Mouse (Mus musculus) embryonic facial prominence, embryonic 14.5 days (tissue): Measurements from ENCODE around the gene Gldn. TPM values are rescaled to one million over a fixed set of nuclear protein-coding genes. Genes with fewer than 3 reads are reported as not detected.

ENCODE experiments used
- ATAC-seq: fragments of 200-750 bp; cut with Nextera tagmentation; 2 replicates; pipeline ENCODE4 v1.8.0; 2017; ENCODE audit warnings: low read depth, moderate number of reproducible peaks, moderate TSS enrichment
- DNase-seq: peaks from one replicate; pipeline ENCODE4 v3.0.0-alpha.2; 2015; ENCODE audit warnings: low spot score
- H3K27ac ChIP-seq: fragments of 300-500 bp; sonication (generic); replicated peaks from 2 replicates; pipeline ENCODE4 v1.5.1; 2014; ENCODE audit warnings: low read depth, mild to moderate bottlenecking, low read length, moderate library complexity
- H3K27me3 ChIP-seq: fragments of 300-500 bp; sonication (generic); replicated peaks from 2 replicates; pipeline ENCODE4 v1.6.1; 2014; ENCODE audit warnings: low read length; ENCODE audit not compliant: control insufficient read depth, insufficient read depth
- H3K36me3 ChIP-seq: fragments of 300-500 bp; sonication (generic); 2 replicates; pipeline ENCODE4 v1.6.1; 2014; ENCODE audit warnings: low read length, mixed read lengths; ENCODE audit not compliant: control insufficient read depth, insufficient read depth
- H3K4me1 ChIP-seq: fragments of 300-500 bp; sonication (generic); 2 replicates; pipeline ENCODE4 v1.6.1; 2014; ENCODE audit warnings: antibody characterized with exemption, low read length; ENCODE audit not compliant: control insufficient read depth, insufficient read depth
- H3K4me2 ChIP-seq: fragments of 300-500 bp; sonication (generic); 2 replicates; pipeline ENCODE4 v1.6.1; 2014; ENCODE audit warnings: low read depth, mild to moderate bottlenecking, low read length, moderate library complexity, mixed read lengths
- H3K4me3 ChIP-seq: fragments of 300-500 bp; sonication (generic); 2 replicates; pipeline ENCODE4 v1.5.1; 2014; ENCODE audit warnings: low read depth, mild to moderate bottlenecking, low read length
- H3K9ac ChIP-seq: fragments of 300-500 bp; sonication (generic); 2 replicates; pipeline ENCODE4 v1.6.1; 2014; ENCODE audit warnings: low read depth, mild to moderate bottlenecking, low read length, moderate library complexity, mixed read lengths
- H3K9me3 ChIP-seq: fragments of 300-500 bp; sonication (generic); 2 replicates; pipeline ENCODE4 v1.6.1; 2016; ENCODE audit warnings: low read length; ENCODE audit not compliant: control insufficient read depth
- WGBS: fragments of 180-500 bp; shearing (Covaris S2); extraction: QIAGEN DNeasy Blood & Tissue Kit; methylation state at CpG from one replicate; pipeline ENCODE4 v1.1.7; 2014; 5-methylcytosine and 5-hydroxymethylcytosine counted together
- polyA plus RNA-seq: library from polyadenylated mRNA; unstranded; fragments of >200 nt; fragmentation: Nextera tagmentation; extraction: Ambion mirVana; gene quantifications from 2 replicates; pipeline ENCODE4 v1.2.1, GENCODE M21; 2014

The Gldn gene
- polyA plus RNA-seq, 1 experiment from 2014 or later: 0.72 TPM

GRCm38 (mm10) chr9:54335582-54335981, 49.3 kb downstream of the Gldn start:
- Histone ChIP-seq H3K9me3 (no peaks in the 10 kb centered on the region), H3K9ac (no peak overlapping the region), H3K4me1 (no peaks in the 10 kb centered on the region), H3K4me2 (no peak overlapping the region), H3K36me3 (no peaks in the 10 kb centered on the region), H3K4me3 (no peak overlapping the region), H3K27ac (no peak overlapping the region), H3K27me3 (no peaks in the 10 kb centered on the region)
- DNase-seq: no peak
- no peak for ATAC-seq
- WGBS: 86% methylated on average over 12 of the region's 12 CpGs

- Histone ChIP-seq H3K36me3 (no peaks in the 10 kb centered on the region), H3K4me1 (no peaks in the 10 kb centered on the region), H3K4me3 (no peak overlapping the region), H3K9me3 (no peaks in the 10 kb centered on the region), H3K27me3 (no peaks in the 10 kb centered on the region), H3K9ac (no peak overlapping the region), H3K4me2 (no peak overlapping the region), H3K27ac (no peak overlapping the region)
- DNase-seq: peak; percentile 67
- ATAC-seq: no peak
- WGBS: 51% methylated on average over 6 of the region's 6 CpGs
Observed at GRCm38 (mm10) chr9:54336532-54337144, 50.4 kb downstream of the Gldn start.

GRCm38 (mm10) chr9:54342026-54342425, 55.7 kb downstream of the Gldn start:
- no peak overlapping the region for H3K4me2 ChIP-seq
- whole genome bisulfite sequencing: 63% methylated on average over 7 of the region's 7 CpGs
- ATAC-seq (no peak), DNase-seq (no peak)
- H3K27me3 ChIP-seq: no peaks in the 10 kb centered on the region
- no peaks in the 10 kb centered on the region for H3K4me1 ChIP-seq
- no peak overlapping the region for H3K27ac ChIP-seq
- no peak overlapping the region for H3K9ac ChIP-seq
- no peaks in the 10 kb centered on the region for H3K9me3 ChIP-seq
- no peaks in the 10 kb centered on the region for H3K36me3 ChIP-seq
- no peak overlapping the region for H3K4me3 ChIP-seq

- WGBS: 95% methylated on average over 5 of the region's 8 CpGs
- Histone ChIP-seq H3K9ac (no peak overlapping the region), H3K27me3 (no peaks in the 10 kb centered on the region), H3K4me1 (no peaks in the 10 kb centered on the region), H3K27ac (no peak overlapping the region), H3K4me2 (no peak overlapping the region), H3K9me3 (no peaks in the 10 kb centered on the region), H3K4me3 (no peak overlapping the region), H3K36me3 (no peaks in the 10 kb centered on the region)
- ATAC-seq (no peak), DNase-seq (no peak)
Observed at GRCm38 (mm10) chr9:54356756-54357155, 70.5 kb downstream of the Gldn start.

Other genes with a start within 250 kb of the Gldn start
- 0.93 and 1.1 TPM in 2 replicates for gene Tnfaip8l3, start 218.1 kb upstream of the Gldn start, polyA plus RNA-seq
- not detected in 2 replicates for gene Cyp19a1, start 18.4 kb upstream of the Gldn start, polyA plus RNA-seq
- 7.7 and 8.3 TPM in 2 replicates for gene Dmxl2, start 215.1 kb downstream of the Gldn start, polyA plus RNA-seq